Mouse (Mus musculus) mesoderm, embryonic 11.5 days (tissue): ENCODE measurements around the gene Xpnpep1.

Experiments
- DNase-seq: peaks from one replicate; pipeline ENCODE4 v3.0.0-alpha.2; 2012; ENCODE audit warnings: low read depth, low spot score

Gene Xpnpep1

GRCm38 (mm10) chr19:53040164-53041132, at the start of gene Xpnpep1:
Gene Xpnpep1 (minus strand): TSS chr19:53040214.
- no peak for DNase-seq

GRCm38 (mm10) chr19:53087268-53088143, 47.5 kb upstream of the Xpnpep1 start:
- no peak for DNase-seq

GRCm38 (mm10) chr19:53086861-53087260, 46.8 kb upstream of the Xpnpep1 start:
- DNase-seq: no peak

GRCm38 (mm10) chr19:53084735-53085134, 44.7 kb upstream of the Xpnpep1 start:
- DNase-seq: peak; percentile 51

GRCm38 (mm10) chr19:53082862-53083261, 42.8 kb upstream of the Xpnpep1 start:
- DNase-seq: no peak

GRCm38 (mm10) chr19:53081339-53081738, 41.3 kb upstream of the Xpnpep1 start:
- no peak for DNase-seq

GRCm38 (mm10) chr19:53080921-53081320, 40.9 kb upstream of the Xpnpep1 start:
- DNase-seq: peak; percentile 75

- DNase-seq: no peak
Observed at GRCm38 (mm10) chr19:53080487-53080886, 40.5 kb upstream of the Xpnpep1 start.

- no peak for DNase-seq
Observed at GRCm38 (mm10) chr19:53080026-53080425, 40.0 kb upstream of the Xpnpep1 start.

- DNase-seq: no peak
Observed at GRCm38 (mm10) chr19:53078271-53079085, 38.5 kb upstream of the Xpnpep1 start.

GRCm38 (mm10) chr19:53077278-53077677, 37.3 kb upstream of the Xpnpep1 start:
- DNase-seq: no peak

GRCm38 (mm10) chr19:53076238-53076981, 36.4 kb upstream of the Xpnpep1 start:
- DNase-seq: no peak

GRCm38 (mm10) chr19:53075896-53076237, 35.9 kb upstream of the Xpnpep1 start:
- no peak for DNase-seq

- no peak for DNase-seq
Observed at GRCm38 (mm10) chr19:53074899-53075722, 35.1 kb upstream of the Xpnpep1 start.

- DNase-seq: no peak
Observed at GRCm38 (mm10) chr19:53073521-53073920, 33.5 kb upstream of the Xpnpep1 start.

GRCm38 (mm10) chr19:53072406-53072805, 32.4 kb upstream of the Xpnpep1 start:
- DNase-seq: no peak

- DNase-seq: no peak
Observed at GRCm38 (mm10) chr19:53071651-53072050, 31.6 kb upstream of the Xpnpep1 start.

GRCm38 (mm10) chr19:53070870-53071269, 30.9 kb upstream of the Xpnpep1 start:
- no peak for DNase-seq

GRCm38 (mm10) chr19:53069451-53069850, 29.4 kb upstream of the Xpnpep1 start:
- no peak for DNase-seq

GRCm38 (mm10) chr19:53066934-53067333, 26.9 kb upstream of the Xpnpep1 start:
- DNase-seq: peak; percentile 64
